Mouse (Mus musculus): Measurements from ENCODE around the gene Apon. TPM values are rescaled to one million over a fixed set of nuclear protein-coding genes. Genes with fewer than 3 reads are reported as not detected.
"Not testable (repeated sequence)": the region's sequence is repeated elsewhere in the genome, so short reads cannot be mapped to it uniquely, and the experiment has no call there.

Apon gene
- total RNA-seq, 2 experiments from 2014 or later: 7.4 to 17.5 TPM

DNA sequence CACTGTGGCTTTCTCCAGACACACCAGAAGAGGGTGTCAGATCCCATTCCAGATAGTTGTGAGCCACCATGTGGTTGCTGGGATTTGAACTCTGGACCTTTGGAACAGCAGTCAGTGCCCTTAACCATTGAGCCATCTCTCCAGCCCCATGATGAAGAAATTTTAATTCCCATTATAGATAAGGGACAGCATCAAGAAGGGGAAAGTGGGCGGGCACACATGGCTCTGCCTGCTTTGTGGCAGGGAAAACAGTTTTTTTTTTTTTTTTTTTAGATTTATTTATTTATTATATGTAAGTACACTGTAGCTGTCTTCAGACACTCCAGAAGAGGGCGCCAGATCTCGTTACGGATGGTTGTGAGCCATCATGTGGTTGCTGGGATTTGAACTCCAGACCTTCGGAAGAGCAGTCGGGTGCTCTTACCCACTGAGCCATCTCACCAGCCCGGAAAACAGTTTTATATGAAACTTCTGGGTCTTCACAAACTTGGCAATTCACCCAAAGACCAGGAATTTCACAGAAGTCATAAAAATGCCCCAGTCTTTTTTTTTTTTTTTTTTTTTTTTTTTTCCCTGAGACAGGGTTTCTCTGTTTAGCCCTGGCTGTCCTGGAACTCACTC, 19.0 kb downstream of the Apon start:
- not testable (repeated sequence) for DNase-seq

DNA sequence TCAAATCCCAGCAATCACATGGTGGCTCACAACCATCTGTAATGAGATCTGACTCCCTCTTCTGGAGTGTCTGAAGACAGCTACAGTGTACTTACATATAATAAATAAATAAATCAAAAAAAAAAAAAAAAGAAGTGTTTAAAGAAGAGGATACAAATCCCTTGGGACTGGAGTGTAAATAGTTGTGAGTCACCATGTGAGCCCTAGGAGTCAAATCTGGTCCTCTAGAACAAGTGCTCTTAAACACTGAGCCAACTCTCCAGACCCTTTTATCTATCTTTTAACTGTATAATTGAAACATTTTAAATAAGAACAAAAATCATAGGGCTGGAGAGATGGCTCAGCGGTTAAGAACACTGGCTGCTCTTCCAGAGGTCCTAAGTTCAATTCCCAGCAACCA, 21.5 kb downstream of the Apon start:
- not testable (repeated sequence) for DNase-seq

DNA sequence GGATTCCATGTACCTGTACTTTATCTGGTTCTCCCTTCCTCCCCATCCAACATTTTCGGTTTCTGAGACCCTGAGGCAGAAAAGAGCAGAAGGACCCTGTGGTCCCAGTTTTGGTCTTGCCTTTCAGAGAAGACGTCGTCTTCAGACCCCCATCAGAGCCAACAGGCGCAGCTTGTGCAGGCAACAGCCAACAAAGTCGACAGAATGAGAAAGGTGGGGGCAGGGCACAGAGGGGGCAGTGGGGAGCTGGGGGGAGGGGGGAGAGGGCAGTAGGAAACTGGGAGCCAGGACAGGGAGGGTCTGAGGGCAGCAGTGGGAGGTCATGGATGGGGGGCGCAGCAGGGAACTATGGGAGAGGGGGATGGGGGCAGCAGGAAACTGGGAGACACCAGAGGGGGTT, 24.3 kb downstream of the Apon start:
- no peak for DNase-seq

DNA sequence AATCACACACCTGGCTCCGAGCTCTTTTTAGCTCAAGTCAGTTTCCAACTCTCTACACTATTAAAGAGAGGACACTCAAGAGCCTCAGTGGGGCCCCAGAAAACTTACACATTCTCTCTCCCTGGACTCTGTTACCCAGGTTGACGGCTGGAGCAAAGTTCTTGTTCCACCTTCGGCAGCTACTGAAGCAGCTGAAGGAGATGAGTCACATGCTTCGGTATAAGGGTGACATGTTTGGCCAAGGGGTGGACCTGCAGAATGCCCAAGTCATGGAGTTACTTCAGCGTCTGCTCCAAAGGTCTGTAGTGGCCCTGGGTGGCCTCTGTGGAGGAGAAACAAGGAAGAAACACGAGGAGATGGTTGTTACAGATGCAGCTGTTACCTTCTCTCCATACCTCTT, 27.0 kb downstream of the Apon start:
- no peak for DNase-seq

DNA sequence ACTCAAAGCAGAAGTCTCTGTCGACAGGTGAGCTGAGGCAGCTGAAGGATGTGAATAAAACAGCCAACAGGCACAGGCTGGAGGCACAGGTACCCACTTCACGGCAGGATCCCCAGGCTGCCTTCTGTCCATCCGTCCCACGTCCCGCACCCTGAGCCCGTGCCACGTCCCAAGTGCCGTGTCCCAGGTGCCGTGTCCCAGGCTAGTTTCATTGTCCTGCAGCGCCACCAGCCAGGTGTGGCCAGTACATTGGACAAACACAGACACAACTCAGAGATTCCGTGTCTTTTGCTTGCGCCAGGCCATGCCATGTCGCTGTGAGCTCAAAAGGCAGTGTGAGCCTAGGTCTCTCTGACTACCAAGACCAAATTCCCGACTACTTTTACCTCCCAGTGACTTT, 27.8 kb downstream of the Apon start:
- DNase-seq: no peak

DNA sequence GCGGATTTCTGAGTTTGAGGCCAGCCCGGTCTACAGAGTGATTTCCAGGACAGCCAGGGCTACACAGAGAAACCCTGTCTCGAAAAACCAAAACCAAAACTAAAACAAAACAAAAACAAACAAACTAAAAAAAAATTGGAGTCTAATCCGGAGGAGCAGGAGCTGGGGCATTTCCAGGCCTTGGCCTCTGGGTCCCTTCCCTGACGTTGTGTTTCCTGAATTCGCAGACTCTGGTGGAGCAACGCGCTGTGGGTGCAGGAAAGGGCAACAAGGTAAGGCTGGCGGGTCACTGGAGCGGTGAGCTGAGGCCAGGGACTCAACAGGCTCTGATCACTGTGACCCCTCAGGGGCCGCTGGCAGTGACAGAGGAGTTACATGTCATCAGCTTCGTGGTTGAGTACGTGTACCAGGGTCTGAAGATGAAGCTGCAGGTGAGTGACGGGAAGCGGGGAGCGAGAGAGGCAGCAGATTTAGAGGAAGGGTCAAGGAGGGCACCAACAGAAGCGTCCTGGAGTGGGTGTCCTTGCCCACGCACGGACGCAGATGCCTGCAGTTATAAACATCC, 29.1 kb downstream of the Apon start:
- no peak for DNase-seq

DNA sequence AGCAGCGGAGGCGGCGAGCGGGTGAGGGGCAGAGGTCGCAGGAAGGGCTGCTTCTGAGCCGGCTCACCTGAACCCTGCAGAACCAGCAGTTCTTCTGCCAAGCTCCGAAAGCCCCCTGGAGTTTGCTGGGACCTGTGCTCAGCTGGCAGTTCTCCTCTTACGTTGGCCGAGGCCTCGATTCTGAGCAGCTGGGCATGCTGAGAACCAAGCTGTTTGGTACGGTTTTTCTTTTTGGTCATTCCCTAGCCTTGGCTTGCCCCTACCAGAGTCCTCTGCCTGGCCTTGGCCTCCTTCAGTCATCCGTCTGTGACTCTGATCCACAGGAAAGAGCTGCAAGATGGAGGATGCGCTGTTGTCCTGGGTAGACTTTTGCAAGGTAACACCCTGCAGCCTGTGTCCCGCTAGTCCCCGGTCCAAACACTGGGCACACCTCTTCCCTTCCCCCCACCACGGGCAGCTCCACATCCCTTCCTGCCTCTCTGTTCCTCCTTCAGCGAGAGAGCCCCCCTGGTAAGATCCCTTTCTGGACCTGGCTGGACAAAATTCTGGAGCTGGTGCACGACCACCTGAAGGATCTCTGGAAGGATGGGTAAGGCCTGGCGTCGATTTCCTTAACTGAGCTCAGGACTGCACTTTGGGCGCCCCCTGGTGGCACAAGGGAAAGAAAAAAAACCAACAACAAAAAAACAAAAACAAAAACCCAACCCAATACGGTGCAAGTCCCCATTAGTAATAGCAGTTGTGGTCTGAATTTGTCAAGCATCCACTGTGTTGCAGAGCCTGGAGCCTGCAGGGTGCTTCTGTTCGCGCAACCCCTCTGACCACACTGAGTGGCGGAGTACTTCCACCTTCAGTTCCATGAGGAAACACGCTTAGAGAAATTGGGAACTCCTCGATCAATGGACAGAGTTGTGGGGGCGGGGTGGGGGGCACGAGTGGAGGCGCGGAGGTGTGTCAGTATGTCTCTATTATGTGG, 30.0 kb downstream of the Apon start:
- peak; percentile 78 for DNase-seq

DNA sequence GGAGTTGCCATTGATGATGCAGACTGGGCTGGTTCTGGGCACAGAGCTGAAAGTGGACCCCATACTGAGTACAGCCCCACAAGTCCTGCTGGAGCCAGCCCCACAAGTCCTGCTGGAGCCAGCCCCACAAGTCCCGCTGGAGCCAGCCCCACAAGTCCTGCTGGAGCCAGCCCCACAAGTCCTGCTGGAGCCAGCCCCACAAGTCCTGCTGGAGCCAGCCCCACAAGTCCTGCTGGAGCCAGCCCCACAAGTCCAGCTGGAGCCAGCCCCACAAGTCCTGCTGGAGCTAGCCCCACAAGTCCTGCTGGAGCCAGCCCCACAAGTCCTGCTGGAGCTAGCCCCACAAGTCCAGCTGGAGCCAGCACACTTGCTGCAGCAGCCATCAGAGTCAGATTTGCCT, 36.7 kb downstream of the Apon start:
- peak; percentile 15 for DNase-seq

DNA sequence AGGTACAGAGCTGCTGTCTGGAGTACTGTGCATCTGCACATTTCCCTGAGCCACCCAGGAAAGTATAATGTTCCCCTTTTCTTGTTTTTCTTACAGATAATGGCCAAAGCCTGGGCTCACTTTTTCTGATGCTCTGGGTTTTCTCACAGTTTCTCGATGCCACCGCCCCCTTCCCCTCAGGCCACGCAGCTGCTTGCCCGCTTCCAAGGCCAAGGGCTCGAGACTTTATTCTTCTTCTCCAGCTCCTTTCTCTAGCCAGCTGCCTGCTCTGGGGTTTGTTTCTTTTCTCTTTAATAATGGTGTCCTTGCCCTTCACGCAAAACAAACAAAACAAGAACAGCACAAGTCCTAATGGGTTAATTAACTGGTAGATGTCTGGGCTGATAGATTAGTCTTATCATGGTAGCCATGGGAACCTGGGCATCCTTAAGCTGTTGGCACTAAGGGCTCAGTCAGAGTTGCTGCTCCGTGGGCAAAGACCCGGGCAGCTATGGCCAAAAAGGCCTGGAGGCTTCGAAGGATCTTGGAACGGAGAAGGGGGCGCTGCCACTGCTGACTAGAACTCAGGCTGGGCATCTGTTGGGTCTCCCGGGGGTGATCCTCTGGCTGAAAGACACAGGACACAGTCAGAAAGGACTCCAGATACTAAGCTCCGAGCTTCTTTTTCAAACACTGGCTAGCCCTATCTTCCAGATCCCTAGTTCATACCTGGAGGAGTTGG, 42.6 kb downstream of the Apon start:
- DNase-seq: no peak

DNA sequence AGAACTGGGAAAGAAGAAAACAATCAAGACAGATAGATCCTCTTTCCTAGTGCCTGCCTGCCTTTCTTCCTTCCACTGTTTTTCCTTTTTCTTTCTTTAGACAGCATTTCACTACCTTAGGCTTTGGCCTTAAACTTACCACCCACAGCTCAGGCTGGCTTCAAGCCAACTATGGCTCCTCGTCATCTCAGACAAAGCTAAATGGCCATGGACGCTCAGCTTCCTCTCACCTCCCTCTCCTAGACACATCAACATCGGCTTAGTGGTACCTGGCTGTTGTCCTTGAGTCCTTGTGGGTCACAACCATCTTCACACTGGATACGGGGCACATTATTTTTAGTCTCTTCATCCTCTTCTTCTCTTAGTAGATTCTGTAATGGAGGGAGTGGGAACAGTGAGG, 43.3 kb downstream of the Apon start:
- peak; percentile 61 for DNase-seq

DNA sequence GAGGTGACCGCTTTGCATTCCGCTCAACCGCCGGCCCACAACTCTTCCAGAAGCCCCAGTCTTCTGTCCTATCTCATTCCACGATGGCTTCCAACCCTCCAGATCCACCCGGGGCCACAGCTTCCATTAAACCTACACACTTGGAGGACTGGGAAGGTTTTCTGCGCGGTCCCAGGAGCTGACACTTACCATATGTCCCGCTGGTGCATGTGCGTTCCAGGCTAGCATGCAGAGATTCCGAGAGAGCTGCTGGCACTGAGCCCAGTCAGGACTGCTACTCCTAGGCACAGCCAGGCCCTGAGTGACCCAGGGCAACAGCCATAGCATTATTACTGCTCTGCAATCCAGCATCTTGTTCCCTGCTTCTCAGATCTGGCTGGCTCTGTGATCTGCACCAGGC, 43.7 kb downstream of the Apon start:
- peak; percentile 63 for DNase-seq

DNA sequence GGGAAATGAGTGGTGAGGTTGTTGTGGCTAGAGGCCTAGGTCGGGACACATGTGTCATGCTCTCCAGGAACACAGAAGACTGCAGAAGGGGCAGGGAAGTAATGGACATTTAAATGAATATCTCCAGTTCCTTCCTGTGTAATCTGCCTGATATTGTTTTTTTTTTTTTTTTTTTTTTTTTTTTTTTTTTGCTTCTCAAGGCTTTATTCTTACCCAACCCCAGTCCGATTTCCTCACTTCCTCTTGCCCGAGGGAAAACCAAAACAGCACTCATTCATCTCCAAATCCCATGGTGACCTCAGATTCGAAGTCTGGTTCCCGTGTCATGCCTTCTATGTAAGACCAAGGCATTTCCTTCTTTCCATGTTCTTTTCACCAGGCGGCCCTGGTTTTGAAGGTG, 44.3 kb downstream of the Apon start:
- peak; percentile 46 for DNase-seq

DNA sequence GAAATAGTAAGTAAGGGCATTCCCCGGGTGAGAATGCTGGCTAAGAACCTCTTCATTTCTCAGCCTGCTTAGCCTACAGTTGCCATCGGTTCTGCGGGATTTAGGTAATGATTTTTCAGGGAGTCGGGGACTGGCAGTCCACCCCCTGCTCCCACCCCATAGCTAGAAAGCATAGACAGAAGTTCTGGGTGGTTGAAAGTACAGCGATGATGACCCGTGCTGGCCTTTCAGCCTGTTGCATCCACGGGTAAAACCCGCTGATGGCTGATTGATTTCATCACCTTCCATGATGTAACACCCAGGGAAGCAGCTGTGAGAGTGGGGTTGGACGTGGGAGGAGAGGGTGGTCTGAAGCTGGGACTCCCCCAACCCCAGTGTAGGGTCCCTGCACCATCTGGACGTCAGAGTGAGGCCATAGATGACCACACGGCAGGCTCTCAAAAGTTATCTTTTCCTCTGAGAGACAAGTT, 44.8 kb downstream of the Apon start, which contains the start of gene Il23a:
Gene Il23a (minus strand): TSS at position 51 of the 470 bp plus-strand sequence.
- no peak for DNase-seq

DNA sequence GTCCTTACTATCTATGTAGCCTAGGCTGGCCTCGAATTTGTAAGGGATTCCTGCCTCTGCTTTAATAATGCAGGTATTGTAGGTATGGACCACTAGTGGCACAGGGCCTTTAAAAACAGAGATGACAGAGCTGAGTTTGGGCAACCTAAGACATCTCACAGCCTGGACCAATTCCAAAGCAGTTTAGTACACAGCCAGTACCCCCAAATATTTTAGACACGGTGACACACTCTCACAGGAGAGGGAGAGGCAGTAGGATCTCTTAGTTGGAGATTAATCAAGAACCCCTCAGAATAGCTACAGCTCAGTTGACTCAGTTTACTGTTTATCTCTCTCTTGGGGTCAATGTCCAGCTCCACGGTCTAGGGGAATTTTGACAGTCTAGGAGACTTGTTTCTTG, 48.5 kb downstream of the Apon start:
- DNase-seq: no peak

DNA sequence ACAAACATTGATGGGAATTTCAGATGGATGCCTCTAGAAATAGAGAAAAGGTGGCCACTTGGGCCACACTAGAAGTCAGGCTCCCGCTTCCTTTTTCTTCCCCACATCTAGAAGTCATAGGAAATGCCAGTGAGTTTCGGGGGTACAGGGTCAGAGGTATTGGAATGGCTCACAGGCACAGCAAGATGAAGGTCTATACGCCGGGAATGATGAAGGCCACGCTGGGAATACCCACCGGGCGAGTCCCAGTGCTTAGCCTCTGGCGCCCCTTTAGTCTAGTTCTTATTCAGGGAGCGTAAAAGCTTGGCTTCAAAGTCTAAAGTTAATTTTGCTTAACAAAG, 48.9 kb downstream of the Apon start:
- DNase-seq: no peak

DNA sequence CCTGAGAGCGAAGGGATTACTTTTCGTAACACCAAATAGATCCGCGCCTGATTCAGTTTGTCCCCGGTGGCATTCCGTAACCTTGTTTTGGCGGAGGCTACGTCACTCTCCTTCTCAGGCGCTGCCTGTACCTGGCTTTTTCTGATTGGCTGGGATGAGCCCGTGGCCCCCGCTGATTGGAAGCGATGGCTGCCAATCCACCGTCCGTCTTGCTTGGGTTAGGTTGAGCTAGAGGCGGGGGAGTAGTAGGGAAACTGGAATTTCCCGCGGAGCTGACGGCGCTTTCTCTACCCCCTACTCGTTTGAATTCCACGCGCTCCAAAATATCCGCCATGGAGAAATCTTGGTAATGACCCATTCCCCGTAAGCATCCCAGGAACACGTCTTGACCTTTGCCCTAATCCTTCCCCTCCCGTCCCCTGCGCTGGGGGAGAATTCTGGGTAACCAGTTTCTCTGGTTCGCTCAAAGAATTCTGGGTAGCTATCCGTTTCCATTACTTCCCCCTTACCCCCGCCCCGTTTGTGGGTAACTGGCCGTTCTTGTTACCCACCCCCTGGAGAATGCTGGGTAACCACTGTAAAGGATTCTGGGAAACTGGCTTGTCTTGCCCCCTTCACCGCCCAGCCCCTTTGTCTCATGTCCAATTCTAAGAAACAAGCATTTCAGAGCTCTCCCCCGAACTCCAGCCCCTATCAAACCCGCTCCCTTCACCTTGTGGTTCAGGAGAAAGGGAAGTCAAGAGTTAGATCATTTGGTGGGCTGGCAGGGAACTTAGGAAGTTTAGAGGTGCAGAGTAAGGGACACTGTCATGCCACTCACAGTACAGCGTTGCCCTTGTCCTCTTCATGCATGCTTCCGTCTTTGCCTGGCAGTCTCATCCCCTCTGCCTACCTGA, 49.5 kb downstream of the Apon start, which contains the start of gene Pan2:
Gene Pan2 (plus strand): TSS at position 210 of the 896 bp plus-strand sequence.
- DNase-seq: peak; percentile 99

Other genes with a start within 250 kb of the Apon start
- 10 to 100 TPM in 1 of 2 experiments, 1 to 10 TPM in 1; 9.5 to 23.7 TPM for gene Hsd17b6, start 246.5 kb upstream of the Apon start, total RNA-seq (2021)
- gene Prim1, start 238.9 kb upstream of the Apon start, total RNA-seq (2021): 10 to 100 TPM; 11.2 to 16.4 TPM
- 100 to 1,000 TPM; 694 to 716 TPM for gene Naca, start 218.5 kb upstream of the Apon start, total RNA-seq (2021)
- gene Ptges3, start 195.1 kb upstream of the Apon start, total RNA-seq (2021): 100 to 1,000 TPM; 138 to 142 TPM
- 1,000 to 10,000 TPM; 4,995 to 5,524 TPM for gene Atp5b, start 170.8 kb upstream of the Apon start, total RNA-seq (2021)
- 10 to 100 TPM; 37.1 to 51.9 TPM for gene Baz2a, start 162.5 kb upstream of the Apon start, total RNA-seq (2021)
- 10 to 100 TPM; 65.3 to 74.8 TPM for gene Rbms2, start 73.8 kb upstream of the Apon start, total RNA-seq (2021)
- 10 to 100 TPM; 12.8 to 22.3 TPM for gene Gls2, start 59.6 kb upstream of the Apon start, total RNA-seq (2021)
- 10 to 100 TPM; 21.6 to 27.3 TPM for gene Spryd4, start 42.3 kb upstream of the Apon start, total RNA-seq (2021)
- not detected for gene Mip, start 28.3 kb upstream of the Apon start, total RNA-seq (2021)
- 10 to 100 TPM; 16.4 to 21.9 TPM for gene Timeless, start 22.0 kb upstream of the Apon start, total RNA-seq (2021)
- 100 to 1,000 TPM in 1 of 2 experiments, 10 to 100 TPM in 1; 78.0 to 183 TPM for gene Apof, start 14.6 kb downstream of the Apon start, total RNA-seq (2021)
- gene Stat2, start 16.5 kb downstream of the Apon start, total RNA-seq (2021): 10 to 100 TPM; 17.4 to 27.5 TPM
- gene Il23a, start 44.7 kb downstream of the Apon start, total RNA-seq (2021): under 1 TPM in 1 of 2 experiments, not detected in 1; 0.27 TPM
- gene Pan2, start 49.2 kb downstream of the Apon start, total RNA-seq (2021): 10 to 100 TPM; 24.0 to 32.8 TPM
- 100 to 1,000 TPM; 149 to 165 TPM for gene Cnpy2, start 68.4 kb downstream of the Apon start, total RNA-seq (2021)
- gene Cs, start 83.6 kb downstream of the Apon start, total RNA-seq (2021): 1,000 to 10,000 TPM; 1,048 to 1,207 TPM
- 100 to 1,000 TPM in 1 of 2 experiments, 10 to 100 TPM in 1; 99.9 to 128 TPM for gene Coq10a, start 114.9 kb downstream of the Apon start, total RNA-seq (2021)
- 10 to 100 TPM; 53.3 to 57.8 TPM for gene Ankrd52, start 123.0 kb downstream of the Apon start, total RNA-seq (2021)
- 1 to 10 TPM; 2.3 to 5.9 TPM for gene Slc39a5, start 147.1 kb downstream of the Apon start, total RNA-seq (2021)
- 10 to 100 TPM; 58.0 to 59.9 TPM for gene Nabp2, start 157.4 kb downstream of the Apon start, total RNA-seq (2021)
- gene Rnf41, start 157.6 kb downstream of the Apon start, total RNA-seq (2021): 10 to 100 TPM; 37.4 TPM
- gene Smarcc2, start 205.2 kb downstream of the Apon start, total RNA-seq (2021): 100 to 1,000 TPM in 1 of 2 experiments, 10 to 100 TPM in 1; 94.1 to 123 TPM
- gene Myl6, start 240.0 kb downstream of the Apon start, total RNA-seq (2021): 100 to 1,000 TPM; 739 to 765 TPM
- 10 to 100 TPM; 10.9 to 17.3 TPM for gene Myl6b, start 244.6 kb downstream of the Apon start, total RNA-seq (2021)

Data from adrenal gland, postnatal 10 days (tissue).